Mouse (Mus musculus) MEL-GATA-1-ER (cell line): ENCODE measurements around the gene Ttyh1.
A peak's percentile ranks its signal among the peaks of the same experiment; 100 is the strongest.
"Not testable (repeated sequence)": the region's sequence is repeated elsewhere in the genome, so short reads cannot be mapped to it uniquely, and the experiment has no call there.

ENCODE experiments used
- DNase-seq: peaks from one replicate; pipeline ENCODE4 v3.0.0-alpha.2; 2012; ENCODE audit warnings: low read depth; ENCODE audit errors: extremely low read depth

The Ttyh1 gene

GRCm38 (mm10) chr7:4142796-4143445 is 23.7 kb downstream of the Ttyh1 start:
- DNase-seq = no peak

- no peak for DNase-seq
Observed at GRCm38 (mm10) chr7:4143506-4143905, 24.3 kb downstream of the Ttyh1 start.

- DNase-seq = no peak
Observed at GRCm38 (mm10) chr7:4144046-4144445, 24.8 kb downstream of the Ttyh1 start.

GRCm38 (mm10) chr7:4144766-4145551 is 25.8 kb downstream of the Ttyh1 start:
- DNase-seq = no peak

GRCm38 (mm10) chr7:4145552-4146190 is 26.5 kb downstream of the Ttyh1 start:
- no peak for DNase-seq

- DNase-seq = no peak
Observed at GRCm38 (mm10) chr7:4146241-4147180, 27.3 kb downstream of the Ttyh1 start.

GRCm38 (mm10) chr7:4147371-4147770 is 28.2 kb downstream of the Ttyh1 start:
- no peak for DNase-seq

- no peak for DNase-seq
Observed at GRCm38 (mm10) chr7:4147836-4148235, 28.6 kb downstream of the Ttyh1 start.

DNA sequence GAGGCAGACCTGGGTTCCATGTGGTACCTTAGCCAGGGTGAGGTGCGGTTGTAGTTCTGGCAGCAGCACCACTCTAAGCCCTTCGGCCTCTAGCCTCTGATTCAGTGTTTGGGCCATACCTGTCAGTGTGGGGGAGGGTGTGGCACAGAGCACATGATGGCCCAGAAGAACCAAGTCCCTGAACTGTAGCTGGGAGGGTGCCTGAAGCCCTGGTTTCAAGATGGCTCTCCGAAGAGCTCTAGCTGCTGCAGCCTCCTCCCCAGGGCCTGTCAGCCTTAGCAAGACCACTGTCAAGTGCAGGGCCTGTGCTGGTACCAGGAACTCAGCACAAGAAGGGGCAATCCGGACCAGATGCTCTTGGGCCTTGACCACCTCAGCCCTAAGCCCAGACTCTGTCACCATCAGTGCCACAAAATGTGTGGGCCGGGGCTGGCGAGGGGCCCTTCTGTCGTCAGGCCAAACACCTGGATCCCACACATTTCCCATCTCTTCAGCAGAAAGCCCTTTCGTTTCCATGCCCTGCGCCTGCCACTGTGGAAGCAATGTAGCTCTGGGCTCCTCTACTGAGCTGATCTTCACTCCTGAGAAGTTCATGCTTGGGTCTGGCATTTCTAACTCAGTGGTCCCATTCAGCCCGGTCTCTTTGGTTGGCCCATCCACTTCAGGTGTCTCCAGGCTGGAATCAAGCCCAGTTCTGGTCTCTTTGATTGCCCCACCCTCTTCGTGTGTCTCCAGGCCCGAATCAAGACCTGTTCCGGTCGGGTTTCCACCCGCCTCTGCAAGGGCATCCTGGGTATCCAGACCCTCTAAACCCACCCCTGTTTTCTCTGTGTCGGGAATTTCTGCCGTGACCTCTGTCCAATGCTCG is 29.4 kb downstream of the Ttyh1 start:
- DNase-seq = no peak

DNA sequence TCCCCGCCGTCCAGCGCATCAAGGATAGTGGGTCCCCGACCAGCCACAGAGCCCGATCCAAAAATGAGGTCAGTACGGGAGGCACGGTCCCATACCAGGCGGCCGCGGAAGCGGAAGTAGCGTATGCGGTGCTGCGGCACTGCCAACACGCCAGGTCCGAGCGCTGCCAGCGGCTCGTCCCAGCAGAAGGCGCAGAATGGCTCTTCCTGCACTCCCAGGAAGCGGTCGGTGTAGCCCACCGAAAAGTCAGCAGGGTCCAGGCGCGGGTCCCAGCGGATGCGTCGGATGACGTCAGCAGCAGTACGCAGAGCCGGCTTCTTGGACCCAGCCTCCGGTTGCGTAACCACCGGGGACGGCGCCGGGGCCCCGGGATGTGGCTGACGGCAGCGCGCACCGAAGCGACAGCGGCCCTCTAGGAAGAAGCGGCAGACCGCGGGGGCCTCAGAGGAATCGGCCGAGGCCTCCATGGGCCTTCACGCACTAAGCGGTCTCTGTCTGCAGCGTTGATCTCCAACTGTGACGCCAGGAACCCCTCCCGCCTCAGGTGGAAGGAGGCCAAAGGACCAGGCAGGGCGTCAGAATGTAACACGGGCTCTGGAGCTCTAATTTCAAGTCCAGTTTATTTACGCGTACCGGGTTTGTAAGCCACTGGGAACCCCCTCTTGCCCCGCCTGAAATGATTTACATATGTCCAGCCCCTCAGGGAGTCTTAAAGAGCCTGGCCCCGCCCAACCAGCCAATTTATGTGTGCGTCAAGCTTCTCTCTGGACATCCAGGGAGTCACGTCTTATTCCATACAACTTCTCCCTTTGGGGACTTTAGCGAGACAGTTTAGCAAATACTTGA is 30.2 kb downstream of the Ttyh1 start:
- peak; percentile 77 for DNase-seq

GRCm38 (mm10) chr7:4150059-4150541 is 30.9 kb downstream of the Ttyh1 start, which contains the start of gene Leng9:
Gene Leng9, minus strand, starts transcription at chr7:4150374.
- no peak for DNase-seq

- DNase-seq = peak; percentile 39
Observed at GRCm38 (mm10) chr7:4150811-4151221, 31.6 kb downstream of the Ttyh1 start.

DNA sequence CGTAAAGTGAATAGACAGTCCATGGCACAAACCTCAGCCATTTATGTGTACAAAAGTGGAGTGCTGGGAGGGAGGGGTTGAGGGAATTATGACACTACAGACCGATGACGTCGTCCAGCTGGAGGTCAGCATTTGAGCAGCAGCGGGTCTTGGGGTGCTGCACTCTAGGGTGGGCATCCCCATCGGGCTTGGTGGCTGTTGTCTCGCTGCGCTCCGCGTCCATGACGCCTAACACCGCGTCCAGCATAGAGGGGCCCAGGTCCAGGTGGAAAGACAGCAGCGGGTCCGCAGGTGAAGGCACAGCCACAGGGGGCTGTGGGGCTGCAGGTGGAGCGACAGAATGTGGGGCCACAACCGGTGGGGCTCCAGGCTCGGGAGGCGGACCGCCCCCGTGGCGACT is 32.0 kb downstream of the Ttyh1 start:
- DNase-seq = no peak

DNA sequence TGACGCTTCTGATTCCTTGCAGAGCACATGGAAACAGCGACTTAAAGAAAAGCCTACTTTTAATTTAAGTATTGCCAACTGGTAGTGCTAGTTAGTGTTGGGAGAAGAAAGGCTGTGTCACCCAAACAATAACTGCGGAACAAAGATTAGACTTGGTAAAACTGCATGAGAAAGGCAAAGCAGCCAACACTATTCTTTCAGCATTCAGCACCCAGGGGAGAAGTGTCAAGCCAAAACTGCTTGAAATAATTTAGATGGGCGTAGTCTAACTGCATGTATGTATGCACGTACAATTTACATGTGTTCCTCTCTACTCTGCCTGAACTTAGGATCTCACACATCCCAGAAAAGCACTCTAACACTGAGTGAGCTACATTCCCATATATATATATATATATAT is 35.1 kb downstream of the Ttyh1 start:
- no peak for DNase-seq

GRCm38 (mm10) chr7:4154976-4155375 is 35.8 kb downstream of the Ttyh1 start:
- DNase-seq = no peak

GRCm38 (mm10) chr7:4161596-4161995 is 42.4 kb downstream of the Ttyh1 start:
- DNase-seq = not testable (repeated sequence)

- DNase-seq = no peak
Observed at GRCm38 (mm10) chr7:4163571-4164072, 44.4 kb downstream of the Ttyh1 start.

DNA sequence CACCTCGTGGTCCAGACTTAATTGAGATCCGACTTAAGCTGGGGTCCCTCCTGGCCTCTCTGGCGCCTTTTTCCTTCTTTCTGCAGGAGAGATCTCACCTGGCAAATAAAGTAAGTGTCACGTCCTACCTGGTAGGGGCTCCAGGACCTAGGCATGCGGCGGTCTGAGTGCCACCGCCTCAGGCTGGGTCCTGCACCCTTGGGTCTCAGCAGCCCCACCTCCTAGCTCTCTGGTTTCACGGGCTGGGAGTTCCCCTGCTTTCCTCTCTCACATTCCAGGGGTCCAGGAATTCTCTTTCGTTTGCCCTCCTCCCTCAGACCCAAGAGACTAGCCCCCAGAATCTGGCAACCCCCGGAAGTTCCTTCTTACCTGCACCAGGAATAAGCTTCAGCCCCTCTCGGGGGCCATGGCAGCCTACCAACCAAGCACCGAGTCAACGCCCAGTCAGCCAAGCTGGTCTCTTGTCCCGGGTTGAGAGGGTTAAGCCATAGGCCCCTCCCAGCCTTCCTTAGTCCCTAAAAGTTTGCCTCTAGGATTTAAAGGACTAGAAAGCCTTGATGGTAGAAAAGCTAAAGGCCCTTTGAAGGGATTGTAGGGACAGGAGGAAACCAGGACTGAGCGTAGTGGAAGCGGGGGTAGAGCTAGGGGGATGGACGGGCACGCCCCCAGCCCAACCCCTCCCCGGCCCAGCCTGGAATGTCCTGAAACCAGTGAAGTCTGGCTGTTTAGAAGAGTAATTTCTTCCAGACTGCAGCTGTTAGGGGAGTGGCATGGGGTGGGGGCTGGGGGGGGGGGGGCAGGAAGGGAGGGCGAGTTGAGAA is 45.1 kb downstream of the Ttyh1 start, which contains the start of gene Cdc42ep5:
Cdc42ep5 (minus strand) TSS at position 771 of the 821 bp plus-strand sequence.
- no peak for DNase-seq
